Mouse (Mus musculus) cortical plate, adult 2 months (tissue): ENCODE results near the gene D16Ertd472e.

Source experiments
- CTCF ChIP-seq: fragments of 200-500 bp; IDR thresholded peaks from 2 replicates; pipeline ENCODE4 v1.5.1; 2011; ENCODE audit warnings: mild to moderate bottlenecking, control low read depth, low read length; ENCODE audit not compliant: insufficient read depth; ENCODE audit errors: extremely low read depth
- POLR2A ChIP-seq: fragments of 200-500 bp; IDR thresholded peaks from 2 replicates; pipeline ENCODE4 v1.6.1; 2011; ENCODE audit warnings: mild to moderate bottlenecking, low read length, control low read depth; ENCODE audit not compliant: insufficient read depth; ENCODE audit errors: extremely low read depth

GRCm38 (mm10) chr16:78577085-78577671, 670 bp upstream of the D16Ertd472e start:
- TF ChIP-seq CTCF (no peak), POLR2A (no peak)
